Mouse (Mus musculus) c-Kit-positive CD71-negative TER-119-negative erythroid progenitor cells, embryonic 14.5 days (primary cell): ENCODE measurements around the gene 6030468B19Rik.

Experiments
- DNase-seq: peaks from one replicate; pipeline ENCODE4 v3.0.0-alpha.2; 2013; ENCODE audit warnings: low read depth

Gene 6030468B19Rik

DNA sequence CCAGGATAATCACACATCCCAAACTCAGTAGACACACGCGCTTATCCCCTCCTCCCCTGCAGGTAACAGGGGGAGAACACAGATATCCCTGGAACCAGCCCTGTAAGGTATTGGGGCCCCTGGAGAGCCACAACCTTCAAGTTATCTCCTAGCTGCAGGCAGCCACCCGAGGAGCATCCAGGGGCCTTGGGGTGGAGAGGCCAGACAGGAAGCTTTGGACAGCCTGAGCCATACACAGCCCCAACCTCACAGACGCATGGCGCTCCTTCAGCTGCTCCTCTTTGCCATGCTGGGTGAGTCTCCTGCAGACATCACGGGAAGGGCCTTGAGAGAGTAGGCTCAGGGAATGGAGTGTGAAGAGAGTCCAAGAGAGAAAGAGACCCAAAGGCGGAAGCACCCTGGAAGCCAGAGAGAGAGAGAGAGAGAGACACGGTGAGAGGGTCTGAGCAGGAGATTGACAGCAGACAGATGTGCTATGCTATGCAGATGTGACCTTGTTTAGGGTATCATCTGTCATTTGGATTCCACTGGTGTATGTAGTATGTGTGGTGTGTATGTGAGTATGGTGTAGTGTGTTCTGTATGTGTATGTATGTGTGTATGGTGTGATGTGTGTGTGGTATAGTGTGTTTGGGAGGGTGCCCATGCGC is at the start of gene 6030468B19Rik:
Gene 6030468B19Rik, plus strand, starts transcription at position 150 of the 649 bp plus-strand sequence.
- DNase-seq = no peak

DNA sequence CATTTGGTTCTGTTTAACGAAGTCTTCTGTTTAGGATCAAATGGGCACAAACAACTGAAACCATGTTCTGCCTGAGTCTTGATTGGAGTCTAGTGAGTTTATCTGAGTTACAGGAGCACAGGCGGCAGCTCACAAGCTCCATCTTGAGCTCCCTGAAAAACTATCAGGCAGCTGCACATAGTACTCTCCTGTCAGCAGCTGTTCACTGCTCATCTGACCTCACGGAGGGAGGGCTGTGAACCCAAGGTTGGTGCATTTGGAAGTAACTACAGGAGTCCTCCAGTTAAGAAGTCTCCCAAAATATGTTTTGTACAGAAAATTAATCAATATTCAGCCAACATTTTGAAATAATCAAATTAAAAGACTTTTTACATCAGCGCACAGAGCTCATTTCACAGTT is 48.8 kb upstream of the 6030468B19Rik start:
- no peak for DNase-seq

DNA sequence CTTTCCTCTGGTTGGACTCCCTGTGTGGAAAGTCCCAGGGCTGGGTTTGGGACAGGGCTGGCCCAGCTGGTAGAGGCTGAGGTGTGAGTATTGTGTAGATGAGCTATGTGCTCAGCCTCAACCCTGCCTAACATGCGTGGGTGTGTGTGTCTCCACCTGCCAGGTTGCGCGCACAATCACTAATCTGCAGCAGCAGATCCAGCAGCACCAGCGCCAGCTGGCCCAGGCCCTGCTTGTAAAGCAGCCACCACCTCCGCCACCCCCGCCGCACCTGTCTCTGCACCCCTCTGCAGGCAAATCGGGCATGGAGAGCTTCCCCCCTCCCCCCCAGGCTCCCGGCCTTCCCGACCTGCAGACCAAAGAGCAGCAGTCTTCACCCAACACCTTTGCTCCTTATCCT is 48.0 kb upstream of the 6030468B19Rik start:
- DNase-seq = no peak

DNA sequence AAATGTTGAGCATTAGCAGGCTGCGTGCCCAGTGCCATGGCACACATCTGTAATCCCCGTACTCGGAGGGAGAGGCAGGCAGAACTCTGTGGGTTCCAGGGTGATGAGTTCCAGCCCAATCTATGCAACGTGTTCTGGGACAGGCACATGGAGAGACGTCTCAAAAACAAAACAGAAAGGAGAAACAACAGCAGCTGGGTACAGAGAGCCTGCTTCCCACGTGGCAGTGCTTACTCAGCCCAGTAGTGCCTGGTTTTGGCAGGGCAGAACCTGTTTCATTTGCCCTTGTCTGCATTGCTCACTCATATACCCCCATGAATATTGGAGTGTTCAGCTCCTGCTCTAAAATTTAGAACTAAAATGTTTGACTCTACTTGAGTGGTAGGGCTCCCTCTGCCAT is 45.9 kb upstream of the 6030468B19Rik start:
- no peak for DNase-seq

DNA sequence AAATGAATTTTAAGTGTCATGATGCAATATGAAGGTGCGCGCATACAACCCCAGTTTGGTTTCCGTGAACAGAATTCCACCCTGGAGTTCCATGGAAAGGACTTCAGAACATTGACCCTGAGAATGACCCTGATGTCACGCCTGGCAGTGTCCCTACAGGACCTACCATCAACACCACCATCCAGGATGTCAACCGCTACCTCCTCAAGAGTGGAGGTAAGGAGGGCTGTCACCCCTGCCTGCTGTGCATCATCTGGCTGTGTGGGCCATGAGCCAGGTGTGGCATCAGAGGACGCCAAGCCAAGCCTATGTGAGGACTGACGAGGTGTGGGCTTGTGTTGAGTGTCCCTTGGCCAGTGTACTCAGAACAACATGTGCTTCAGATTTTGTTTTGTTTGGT is 41.6 kb upstream of the 6030468B19Rik start:
- no peak for DNase-seq

DNA sequence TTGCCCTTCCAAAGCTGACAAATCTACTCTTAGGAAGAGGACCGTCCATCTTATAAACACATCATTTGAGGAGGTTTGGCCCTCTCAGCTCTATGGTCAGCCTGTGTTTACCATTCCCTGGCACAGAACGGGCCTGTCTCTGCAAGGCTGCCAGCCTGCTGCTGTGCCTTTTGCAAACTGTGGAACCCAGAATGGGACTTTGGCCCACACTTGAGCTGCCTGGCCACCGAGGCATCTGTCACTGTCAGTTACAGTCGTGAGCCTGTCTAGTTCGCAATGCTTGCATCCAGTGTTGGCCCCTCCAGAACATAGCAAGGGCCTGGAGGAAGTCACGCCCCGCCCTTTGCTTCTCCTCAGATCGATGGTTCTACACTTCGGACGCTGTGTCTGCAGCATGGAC is 38.2 kb upstream of the 6030468B19Rik start:
- DNase-seq = no peak

DNA sequence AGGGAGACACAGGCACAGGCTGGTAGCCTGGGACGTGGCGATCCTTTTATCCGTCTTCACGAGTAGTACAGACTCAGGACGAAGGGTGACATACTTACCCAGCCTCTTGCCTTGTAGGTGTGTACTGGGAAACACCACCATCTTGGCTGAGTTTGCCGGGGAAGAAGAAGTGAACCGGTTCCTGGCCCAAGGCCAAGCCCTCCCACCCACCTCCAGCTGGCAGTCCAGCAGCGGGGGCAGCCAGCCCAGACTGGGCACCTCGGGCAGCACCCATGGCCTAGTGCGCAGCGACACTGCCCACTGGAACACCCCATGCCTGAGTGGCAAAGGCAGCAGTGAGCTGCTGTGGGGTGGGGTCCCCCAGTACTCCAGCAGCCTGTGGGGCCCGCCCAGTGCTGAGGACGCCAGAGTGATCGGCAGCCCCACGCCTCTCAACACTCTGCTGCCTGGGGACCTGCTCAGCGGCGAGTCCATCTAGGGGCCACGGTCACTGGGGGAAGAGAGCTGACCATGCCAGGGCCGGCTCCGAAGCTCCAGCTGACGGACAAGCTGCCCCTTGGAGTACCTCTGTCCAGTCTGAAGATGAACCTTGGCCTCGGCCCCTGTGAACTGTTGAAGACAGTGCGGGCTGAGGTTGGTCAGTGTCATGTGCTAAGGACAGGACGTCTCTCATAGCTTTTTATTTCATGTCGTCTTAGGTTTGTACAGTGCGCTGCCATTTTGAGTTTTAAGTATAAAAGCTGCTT is 36.9 kb upstream of the 6030468B19Rik start:
- DNase-seq = no peak

DNA sequence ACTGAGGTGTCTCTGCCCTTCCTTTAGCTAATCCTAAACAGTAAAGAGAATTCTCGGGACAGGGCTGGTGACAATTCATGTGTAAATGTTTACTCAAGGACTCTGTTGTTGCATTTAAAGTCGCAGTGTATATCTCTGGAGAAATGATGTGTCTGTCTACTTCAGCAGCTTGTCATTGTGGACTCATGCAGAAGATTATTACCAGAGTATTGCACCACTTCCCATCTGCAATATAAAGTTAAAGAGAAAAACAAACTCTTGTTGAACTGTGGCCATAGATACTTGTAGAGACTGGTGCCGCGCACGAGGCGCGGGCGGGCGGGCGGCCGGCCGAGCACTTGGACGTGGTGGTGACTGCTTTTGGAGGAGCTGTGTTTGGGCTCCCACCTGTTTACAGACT is 35.7 kb upstream of the 6030468B19Rik start:
- DNase-seq = no peak

DNA sequence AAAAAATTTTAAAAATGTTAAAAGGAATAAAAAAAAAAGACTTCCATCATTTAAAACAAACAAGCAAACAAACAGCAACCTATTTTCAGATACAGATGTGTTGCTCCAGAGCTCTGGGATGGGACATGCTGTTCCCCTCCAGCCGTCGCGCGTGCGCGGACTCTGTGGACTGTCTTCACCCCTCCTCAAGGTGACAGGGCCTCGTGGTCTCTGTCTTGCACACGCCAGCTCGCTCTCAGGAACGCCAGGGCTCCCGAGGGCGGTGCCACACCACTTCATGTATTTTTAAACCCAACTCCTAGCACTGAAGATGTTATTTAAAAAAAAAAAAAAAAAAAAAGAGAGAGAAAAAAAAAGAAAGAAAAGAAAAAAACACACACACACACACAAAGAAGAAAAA is 35.2 kb upstream of the 6030468B19Rik start:
- DNase-seq = no peak

DNA sequence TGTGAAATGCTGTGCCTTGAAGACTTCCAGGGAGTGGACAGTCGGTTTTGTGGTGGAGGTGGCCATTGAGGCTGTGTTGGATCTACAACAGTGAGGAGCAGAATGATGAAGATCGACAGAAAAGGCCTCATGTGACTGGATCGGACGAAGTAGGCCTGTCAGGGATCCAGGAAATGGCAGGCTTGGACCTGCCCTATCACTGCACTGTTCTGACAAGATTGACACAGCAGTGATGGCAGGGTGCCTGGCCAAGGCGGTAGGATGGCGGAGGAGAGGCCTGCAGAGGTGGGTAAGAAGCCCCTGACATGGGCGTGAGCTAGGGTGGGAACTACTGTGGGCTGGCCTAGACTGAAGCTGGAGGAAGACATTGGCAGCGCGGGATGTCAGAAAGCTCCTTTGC is 33.1 kb upstream of the 6030468B19Rik start:
- no peak for DNase-seq

DNA sequence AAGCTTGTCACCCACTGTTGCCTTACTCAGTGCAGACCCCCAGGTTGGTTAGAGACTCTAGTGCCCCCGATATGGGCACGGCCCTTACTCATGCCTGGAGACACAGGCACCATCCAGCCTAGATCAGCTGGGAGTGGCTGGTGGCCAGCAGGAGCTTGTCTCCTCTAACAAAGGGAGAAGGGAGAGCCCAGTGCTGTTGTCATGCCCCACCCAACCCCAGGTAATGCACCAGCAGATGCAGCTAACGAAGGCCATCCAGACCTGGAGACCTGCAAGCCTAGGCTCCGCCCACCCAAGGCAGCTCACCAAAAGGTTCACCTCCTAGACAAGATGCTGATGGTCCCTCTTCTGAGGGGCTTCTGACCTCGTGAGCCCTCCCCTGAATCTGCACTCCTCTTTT is 32.1 kb upstream of the 6030468B19Rik start:
- DNase-seq = no peak

DNA sequence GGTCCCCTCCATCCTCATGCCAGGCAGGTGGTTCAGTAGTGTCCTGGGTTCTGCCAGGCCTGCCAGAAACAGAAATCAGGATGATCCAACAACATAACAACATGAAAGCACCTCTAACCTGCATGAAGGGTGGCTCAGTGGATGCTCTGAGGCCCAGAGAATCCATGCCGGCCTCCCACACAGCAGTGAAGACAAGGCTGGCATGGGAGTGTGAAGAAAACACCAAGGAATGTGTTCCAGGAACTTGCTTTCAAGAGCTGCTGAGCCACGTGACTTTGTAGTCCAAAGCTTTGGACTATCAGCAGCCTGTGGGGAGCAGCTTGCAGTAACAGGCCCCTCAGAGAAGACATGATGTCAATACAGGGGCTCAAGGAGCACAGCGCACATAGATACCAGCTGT is 31.2 kb upstream of the 6030468B19Rik start:
- no peak for DNase-seq

DNA sequence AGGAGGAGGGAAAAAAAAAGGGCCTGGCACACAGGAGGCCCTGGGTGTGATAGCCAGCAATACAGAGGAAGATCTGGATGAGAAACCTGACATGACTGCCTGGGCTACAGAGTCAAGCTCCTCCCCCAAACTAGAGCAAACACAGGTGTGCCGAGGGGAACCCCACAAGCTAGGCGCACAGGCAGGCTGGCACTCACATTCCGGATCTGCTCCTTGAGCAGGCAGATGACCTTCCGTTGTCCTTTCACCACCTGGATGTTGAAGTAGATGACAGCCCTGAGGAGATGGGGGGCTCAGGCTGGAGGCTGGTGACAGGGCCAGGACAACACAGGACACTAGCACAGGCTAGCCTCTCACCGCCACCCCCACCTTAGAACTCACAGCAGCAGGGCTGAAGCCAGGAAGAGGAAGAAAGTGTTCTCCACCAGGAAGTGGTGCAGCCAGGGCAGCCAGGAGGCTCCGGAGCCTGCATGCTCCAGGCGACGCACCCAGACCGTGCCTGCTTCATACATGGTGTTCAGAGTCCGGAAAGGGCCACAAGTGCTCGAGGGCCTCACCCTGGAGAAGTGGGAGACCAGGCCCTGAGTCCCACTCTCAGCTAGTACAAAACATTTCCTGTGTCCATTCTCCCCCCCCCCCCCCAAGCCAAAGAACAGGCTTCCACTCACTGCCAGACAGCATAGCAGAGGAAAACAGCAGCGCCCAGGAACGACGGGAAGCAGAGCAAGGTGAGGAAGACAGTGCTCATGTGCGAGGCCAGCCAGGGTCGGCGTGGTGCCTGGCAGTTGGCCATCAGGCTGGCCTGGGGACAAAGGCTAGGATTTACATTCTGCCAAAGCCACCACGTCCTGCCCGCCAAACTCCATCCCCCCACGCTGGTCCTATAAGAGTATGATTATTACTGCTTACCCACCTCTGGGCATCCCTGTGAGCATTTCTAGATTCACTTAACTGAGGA is 28.5 kb upstream of the 6030468B19Rik start:
- DNase-seq = no peak

DNA sequence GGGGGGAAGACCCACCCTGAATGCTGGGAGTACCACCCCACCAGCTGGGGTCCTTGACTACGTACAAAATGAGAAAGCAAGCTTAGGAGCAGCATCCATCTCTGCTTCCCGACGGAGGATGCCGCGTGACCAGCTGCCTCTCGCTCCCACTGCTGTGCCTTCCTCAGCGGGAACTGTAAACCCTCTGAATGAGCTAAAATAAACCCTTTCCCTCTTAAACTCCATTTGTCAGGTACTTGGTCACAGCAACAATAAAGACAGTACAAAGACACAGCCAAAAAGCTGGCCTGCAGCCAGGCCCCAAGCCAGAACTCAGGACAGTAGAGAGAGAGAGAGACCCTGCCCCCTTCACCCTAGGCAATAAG is 27.8 kb upstream of the 6030468B19Rik start:
- DNase-seq = no peak

DNA sequence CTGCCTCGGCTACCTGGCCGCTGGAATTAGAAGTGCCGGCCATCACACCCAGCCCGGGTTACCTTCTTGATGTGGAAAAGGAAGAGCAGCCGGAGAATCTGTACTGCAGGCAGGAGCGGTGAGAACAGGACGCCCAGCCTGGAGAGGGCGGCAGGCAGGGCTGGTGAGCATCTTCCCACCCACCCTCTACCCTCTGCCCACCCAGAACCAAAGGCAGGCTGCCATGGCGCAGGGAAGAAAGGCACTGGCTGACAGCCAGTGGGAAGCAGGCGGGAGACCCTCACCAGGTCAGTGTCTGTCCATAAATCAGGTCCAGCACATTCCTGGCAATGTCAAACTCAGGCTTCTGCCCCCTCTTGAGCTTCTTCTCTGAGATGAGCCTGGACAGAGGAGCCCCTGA is 27.1 kb upstream of the 6030468B19Rik start:
- DNase-seq = no peak

DNA sequence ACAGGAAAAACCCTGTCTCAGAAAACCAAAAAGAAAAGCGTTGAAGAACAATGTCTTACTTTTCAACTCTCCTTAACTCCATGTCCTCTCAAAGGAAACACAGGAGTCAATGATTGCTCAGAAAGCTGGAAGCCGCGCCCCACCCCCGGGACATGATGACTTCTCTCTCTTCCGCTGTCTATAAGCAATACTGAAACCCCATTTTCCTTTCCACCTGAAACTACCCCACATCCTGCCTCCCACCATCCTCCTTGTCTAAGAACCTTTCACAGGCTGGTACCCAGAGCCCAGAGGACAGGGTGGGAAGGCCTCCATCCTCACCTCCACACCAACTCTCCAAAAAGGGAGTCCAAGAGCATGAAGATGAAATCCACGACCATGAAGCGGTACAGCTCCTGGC is 25.1 kb upstream of the 6030468B19Rik start:
- DNase-seq = no peak

DNA sequence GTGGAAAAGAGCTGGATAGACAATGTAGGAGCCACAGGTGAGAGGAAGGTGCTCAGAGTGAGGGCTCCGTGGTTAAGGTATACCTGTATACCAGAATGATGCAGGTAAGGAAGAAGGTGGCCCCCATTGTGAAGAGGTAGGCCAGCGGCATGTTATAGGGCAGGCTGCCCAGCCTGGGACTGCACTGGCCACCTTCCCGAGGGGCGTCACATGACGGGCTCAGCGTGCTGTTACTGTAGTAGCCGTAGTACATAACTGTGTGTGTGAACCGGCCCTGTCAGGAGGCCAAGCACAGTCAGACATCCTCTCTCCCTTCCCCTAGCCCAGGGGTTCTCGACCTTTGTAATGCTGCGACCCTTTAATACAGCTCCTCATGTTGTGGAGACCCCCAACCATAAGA is 22.5 kb upstream of the 6030468B19Rik start:
- DNase-seq = no peak

DNA sequence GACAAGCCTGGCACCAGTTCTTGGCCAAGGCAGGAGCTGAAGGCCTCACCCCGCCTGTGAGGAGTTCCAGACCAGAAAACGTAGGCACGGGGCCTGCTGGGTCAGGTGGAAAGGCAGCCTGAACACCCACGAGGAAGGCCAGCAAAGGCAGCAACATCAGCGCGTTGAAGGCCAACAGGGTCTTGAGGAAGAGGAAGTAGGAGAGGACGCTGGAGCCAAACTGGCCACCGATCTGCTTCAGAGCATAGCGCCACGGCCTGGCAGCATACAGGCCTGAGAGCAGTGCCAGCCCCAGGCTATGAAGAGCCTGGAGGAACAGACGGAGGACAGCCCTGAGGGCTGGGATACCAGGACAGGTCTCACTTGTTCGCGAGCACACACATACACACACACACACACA is 21.9 kb upstream of the 6030468B19Rik start:
- no peak for DNase-seq

DNA sequence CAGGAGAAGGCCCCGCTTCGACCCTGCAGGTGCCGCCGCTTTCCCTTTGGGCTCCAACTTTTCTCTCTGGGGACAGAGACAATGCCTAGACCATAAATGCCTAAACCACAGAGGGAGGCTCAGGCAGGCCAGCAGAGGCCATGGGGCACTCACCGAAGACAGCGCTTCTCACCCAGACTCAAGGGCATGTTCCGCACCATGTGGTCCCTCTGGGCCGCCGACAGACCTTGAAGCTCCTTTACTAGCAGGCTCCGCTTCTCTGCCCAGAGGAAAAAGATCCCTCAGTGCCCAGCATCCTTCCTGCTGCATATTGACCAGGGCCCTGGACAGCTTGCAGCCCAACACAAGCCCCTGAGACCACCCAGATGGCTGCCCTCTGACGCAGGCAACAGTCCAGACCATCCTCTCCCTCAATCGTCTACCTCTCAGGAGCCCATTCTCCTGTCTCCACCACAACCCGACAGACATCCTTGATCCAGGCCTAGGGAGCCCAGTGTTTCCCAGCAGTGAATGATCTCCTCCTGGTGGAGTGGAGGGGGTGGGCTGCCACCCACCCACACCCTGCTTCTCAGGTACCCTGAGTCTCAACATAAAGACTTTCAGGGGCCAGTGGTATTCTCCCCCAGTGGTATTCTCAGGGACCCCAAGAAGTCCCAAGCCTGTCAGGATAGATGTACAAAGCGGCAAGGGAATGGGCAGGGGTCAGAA is 21.2 kb upstream of the 6030468B19Rik start:
- no peak for DNase-seq

DNA sequence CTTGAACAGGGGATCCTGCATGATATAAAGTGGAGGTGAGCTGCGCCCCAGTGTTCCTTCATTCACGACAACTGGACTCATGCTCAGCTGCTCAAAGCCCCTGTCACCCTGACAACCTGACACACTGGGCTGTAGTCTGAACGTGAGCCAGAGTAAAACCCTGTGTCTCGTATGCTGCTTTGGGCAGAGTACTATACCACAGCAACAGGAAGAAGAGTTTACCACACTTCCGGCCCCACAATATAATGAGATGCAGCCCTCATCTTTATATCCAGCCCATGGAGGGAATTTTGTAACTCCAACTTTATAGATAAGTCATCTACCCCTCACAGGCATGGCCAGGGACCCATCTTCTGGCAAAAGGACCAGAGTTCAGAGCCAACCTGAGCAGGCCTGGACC is 20.3 kb upstream of the 6030468B19Rik start:
- DNase-seq = no peak

DNA sequence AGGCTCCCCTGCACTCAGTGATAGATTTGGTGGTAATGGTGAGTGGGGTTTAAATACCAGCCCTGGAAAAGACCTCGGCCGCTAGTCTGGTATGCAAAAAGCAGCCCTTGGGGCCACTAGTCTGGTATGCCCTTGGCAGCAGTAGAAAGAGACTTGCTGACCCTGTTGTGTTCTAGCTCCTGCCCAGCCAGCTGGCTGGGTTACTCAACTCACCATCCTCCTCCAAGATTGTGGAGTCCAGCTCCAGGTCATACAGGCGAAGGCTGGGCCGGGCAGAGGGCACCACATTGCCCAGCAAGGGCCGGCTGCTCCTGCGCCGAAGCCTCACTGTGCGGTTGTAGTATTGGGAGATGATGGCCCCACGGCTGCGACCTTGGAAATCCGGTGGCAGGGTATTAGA is 19.4 kb upstream of the 6030468B19Rik start:
- no peak for DNase-seq

DNA sequence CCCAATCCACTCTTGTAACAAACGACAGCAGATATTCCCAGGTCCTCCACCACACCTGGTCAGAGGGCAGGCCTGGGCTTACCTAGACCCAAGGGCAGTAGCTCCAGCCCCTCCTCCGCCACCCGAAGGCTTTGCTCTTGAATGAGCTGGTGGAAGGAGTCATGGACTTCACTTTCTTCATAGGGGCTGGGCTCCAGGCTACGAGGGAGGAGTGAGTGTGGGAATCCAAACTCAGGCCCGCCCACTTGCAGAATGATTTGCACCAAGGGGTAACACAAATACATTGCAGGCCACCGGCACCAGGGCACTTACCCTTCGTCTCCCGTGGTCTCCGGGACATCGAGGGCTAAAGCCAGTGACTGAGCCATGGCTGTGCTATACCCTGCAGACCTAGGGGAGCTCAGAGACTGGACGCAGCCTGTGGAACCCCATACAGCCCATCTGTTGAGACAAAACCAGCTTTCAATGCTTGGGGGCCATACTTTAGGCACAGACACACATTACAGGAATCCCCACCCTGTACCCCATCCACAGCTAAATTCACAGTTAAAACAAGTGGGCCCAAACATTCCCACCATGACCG is 18.5 kb upstream of the 6030468B19Rik start:
- DNase-seq = no peak
